Mouse (Mus musculus): ENCODE results near the gene Sertad4. TPM values are rescaled to one million over a fixed set of nuclear protein-coding genes. Genes with fewer than 3 reads are reported as not detected.

Gene Sertad4
- total and polyA plus RNA-seq, 3 experiments: not detected

- Histone ChIP-seq H3K4me1 (ENCODE audit: control insufficient read depth in 1 of 2, insufficient read depth in 2 of 2, low read length in 2 of 2) (no peaks in the 10 kb centered on the region; a peak in 1 of 4 replicates), H3K27me3 (ENCODE audit: control insufficient read depth in 1 of 2, insufficient read depth in 2 of 2, low read length in 2 of 2) (peaks cover 0 to 1% of the 10 kb centered on the region in 2 experiments; a peak in 2 of 4 replicates), H3K9ac (ENCODE audit: control insufficient read depth, low read depth, low read length, poor library complexity, severe bottlenecking) (no peak overlapping the region), H3K4me3 (ENCODE audit: control insufficient read depth in 1 of 2, insufficient read depth in 1 of 2, low read depth in 2 of 2, low read length in 2 of 2) (no peak overlapping the region), H3K36me3 (ENCODE audit: control insufficient read depth in 1 of 2, insufficient read depth in 2 of 2, low read length in 2 of 2) (no peaks in the 10 kb centered on the region), H3K27ac (ENCODE audit: control insufficient read depth, low read depth, low read length) (no peak overlapping the region), H3K9me3 (replicated peaks; ENCODE audit: insufficient read depth, low read length) (no peaks in the 10 kb centered on the region), H3K79me2 (ENCODE audit: control insufficient read depth, insufficient read depth, low read length, poor library complexity) (no peaks in the 10 kb centered on the region)
- no peak for TF ChIP-seq NELFE (IDR thresholded peaks at IDR 0.05; ENCODE audit: low read depth, low read length)
- no peak for TF ChIP-seq MEF2A (IDR thresholded peaks at IDR 0.05; ENCODE audit: extremely low read depth, insufficient replicate concordance, low read depth, low read length, poor library complexity, severe bottlenecking)
- no peak for TF ChIP-seq NRF1 (IDR thresholded peaks at IDR 0.05; ENCODE audit: insufficient read depth, low read depth, low read length, poor library complexity, severe bottlenecking)
- TF ChIP-seq POLR2A (IDR thresholded peaks at IDR 0.05; ENCODE audit: control insufficient read depth in 1 of 2, insufficient read depth in 1 of 2, low read depth in 1 of 2, low read length in 2 of 2, poor library complexity in 1 of 2): no peak
- TF ChIP-seq GABPA (IDR thresholded peaks at IDR 0.05; ENCODE audit: low read depth, low read length): no peak
- no peak for TF ChIP-seq MAFK (IDR thresholded peaks at IDR 0.05; ENCODE audit: borderline replicate concordance, low read depth, low read length)
- no peak for TF ChIP-seq RAD21 (IDR thresholded peaks at IDR 0.05; ENCODE audit: low read depth, low read length)
- TF ChIP-seq CHD1 (IDR thresholded peaks at IDR 0.05; ENCODE audit: low read depth, low read length): no peak
- no peak for TF ChIP-seq TCF12 (IDR thresholded peaks at IDR 0.05; ENCODE audit: low read depth, low read length)
- TF ChIP-seq USF1 (IDR thresholded peaks at IDR 0.05; ENCODE audit: low read depth, low read length): no peak
- TF ChIP-seq MAX (IDR thresholded peaks at IDR 0.05; ENCODE audit: low read length): no peak
- TF ChIP-seq ZMIZ1 (IDR thresholded peaks at IDR 0.05; ENCODE audit: low read depth, low read length): no peak
- TF ChIP-seq ZKSCAN1 (IDR thresholded peaks at IDR 0.05; ENCODE audit: low read depth, low read length): no peak
- TF ChIP-seq JUND (IDR thresholded peaks at IDR 0.05; ENCODE audit: low read depth, low read length): no peak
- TF ChIP-seq CTCF (IDR thresholded peaks at IDR 0.05 in 2 of 3, conservative IDR thresholded peaks at IDR 0.05 in 1 of 3; ENCODE audit: control insufficient read depth in 1 of 3, insufficient read depth in 1 of 3, low read depth in 2 of 3, low read length in 3 of 3, poor library complexity in 1 of 3, severe bottlenecking in 1 of 3): no peak
- DNase-seq (ENCODE audit: low read depth, low spot score): no peak
Observed at GRCm38 (mm10) chr1:192856931-192857330, 1.4 kb upstream of the Sertad4 start.

- H3K79me2 ChIP-seq (ENCODE audit: control insufficient read depth, insufficient read depth, low read length, poor library complexity): no peaks in the 10 kb centered on the region
- no peak overlapping the region for H3K27ac ChIP-seq (ENCODE audit: control insufficient read depth, low read depth, low read length)
- DNase-seq (ENCODE audit: low read depth, low spot score): no peak
- H3K4me3 ChIP-seq (ENCODE audit: control insufficient read depth in 1 of 2, insufficient read depth in 1 of 2, low read depth in 2 of 2, low read length in 2 of 2): no peak overlapping the region
- no peak overlapping the region for H3K9ac ChIP-seq (ENCODE audit: control insufficient read depth, low read depth, low read length, poor library complexity, severe bottlenecking)
- no peaks in the 10 kb centered on the region; a peak in 1 of 4 replicates for H3K4me1 ChIP-seq (ENCODE audit: control insufficient read depth in 1 of 2, insufficient read depth in 2 of 2, low read length in 2 of 2)
- no peaks in the 10 kb centered on the region for H3K36me3 ChIP-seq (ENCODE audit: control insufficient read depth in 1 of 2, insufficient read depth in 2 of 2, low read length in 2 of 2)
- TF ChIP-seq UBTF (IDR thresholded peaks at IDR 0.05; ENCODE audit: borderline replicate concordance, insufficient read depth, low read depth, low read length): no peak
- no peak for TF ChIP-seq MAFK (IDR thresholded peaks at IDR 0.05; ENCODE audit: borderline replicate concordance, low read depth, low read length)
- TF ChIP-seq GABPA (IDR thresholded peaks at IDR 0.05; ENCODE audit: low read depth, low read length): no peak
- no peak for TF ChIP-seq TCF12 (IDR thresholded peaks at IDR 0.05; ENCODE audit: low read depth, low read length)
- no peak for TF ChIP-seq ZNF384 (IDR thresholded peaks at IDR 0.05; ENCODE audit: low read depth, low read length)
- no peak for TF ChIP-seq POLR2AphosphoS2 (IDR thresholded peaks at IDR 0.05; ENCODE audit: low read length)
- TF ChIP-seq MYB (IDR thresholded peaks at IDR 0.05; ENCODE audit: low read depth, low read length): no peak
- TF ChIP-seq E2F4 (IDR thresholded peaks at IDR 0.05; ENCODE audit: borderline replicate concordance, low read depth, low read length): no peak
- H3K27me3 ChIP-seq (ENCODE audit: control insufficient read depth in 1 of 2, insufficient read depth in 2 of 2, low read length in 2 of 2): peaks cover 0 to 1% of the 10 kb centered on the region in 2 experiments; a peak in 2 of 4 replicates
- no peaks in the 10 kb centered on the region for H3K9me3 ChIP-seq (replicated peaks; ENCODE audit: insufficient read depth, low read length)
Observed at GRCm38 (mm10) chr1:192856411-192856810, 855 bp upstream of the Sertad4 start.
